Mouse (Mus musculus) myocyte (in vitro differentiated cells): ENCODE data around the gene Abca17.

Experiments
- CEBPB ChIP-seq: IDR thresholded peaks from 2 replicates; pipeline ENCODE4 v1.6.1; 2011; ENCODE audit warnings: mild to moderate bottlenecking, moderate library complexity; ENCODE audit not compliant: poor library complexity, insufficient read depth, severe bottlenecking
- E2F4 ChIP-seq: IDR thresholded peaks from one replicate; pipeline ENCODE4 v1.6.1; 2011; ENCODE audit warnings: mild to moderate bottlenecking, control low read depth, moderate library complexity; ENCODE audit not compliant: insufficient read depth
- MAX ChIP-seq: IDR thresholded peaks from one replicate; pipeline ENCODE4 v1.6.1; 2011; ENCODE audit warnings: low read depth, mild to moderate bottlenecking, control low read depth
- MYOD1 ChIP-seq, 3 experiments: IDR thresholded peaks; one replicate each; pipeline ENCODE4 v1.6.1; 2011; ENCODE audit warnings: control low read depth in 2 of 3, low read depth in 2 of 3, mild to moderate bottlenecking in 2 of 3, moderate library complexity in 1 of 3; ENCODE audit not compliant: insufficient read length in 2 of 3, control insufficient read depth in 1 of 3
- MYOG ChIP-seq, 3 experiments: IDR thresholded peaks; one replicate each; pipeline ENCODE4 v1.6.1; 2011; ENCODE audit warnings: control low read depth in 2 of 3, low read depth in 2 of 3, mild to moderate bottlenecking in 2 of 3; ENCODE audit not compliant: insufficient read length in 2 of 3, control insufficient read depth in 1 of 3, insufficient read depth in 1 of 3
- POLR2A ChIP-seq: IDR thresholded peaks from one replicate; pipeline ENCODE4 v1.6.1; 2011; ENCODE audit warnings: low read depth, mild to moderate bottlenecking, control low read depth, moderate library complexity; ENCODE audit not compliant: insufficient read length
- POLR2AphosphoS2 ChIP-seq: IDR thresholded peaks from one replicate; pipeline ENCODE4 v1.6.1; 2011; ENCODE audit warnings: low read depth, control low read depth; ENCODE audit not compliant: insufficient read length
- REST ChIP-seq: IDR thresholded peaks from one replicate; pipeline ENCODE4 v1.6.1; 2011; ENCODE audit warnings: mild to moderate bottlenecking, control low read depth, moderate library complexity; ENCODE audit not compliant: insufficient read depth, insufficient read length
- TCF12 ChIP-seq: IDR thresholded peaks from one replicate; pipeline ENCODE4 v1.6.1; 2011; ENCODE audit warnings: mild to moderate bottlenecking, control low read depth; ENCODE audit not compliant: poor library complexity, insufficient read depth, severe bottlenecking
- TCF3 ChIP-seq: IDR thresholded peaks from one replicate; pipeline ENCODE4 v1.6.1; 2011; ENCODE audit warnings: low read depth, control low read depth; ENCODE audit not compliant: insufficient read length
- USF1 ChIP-seq: IDR thresholded peaks from one replicate; pipeline ENCODE4 v1.6.1; 2011; ENCODE audit warnings: low read depth, mild to moderate bottlenecking, control low read depth, moderate library complexity

DNA sequence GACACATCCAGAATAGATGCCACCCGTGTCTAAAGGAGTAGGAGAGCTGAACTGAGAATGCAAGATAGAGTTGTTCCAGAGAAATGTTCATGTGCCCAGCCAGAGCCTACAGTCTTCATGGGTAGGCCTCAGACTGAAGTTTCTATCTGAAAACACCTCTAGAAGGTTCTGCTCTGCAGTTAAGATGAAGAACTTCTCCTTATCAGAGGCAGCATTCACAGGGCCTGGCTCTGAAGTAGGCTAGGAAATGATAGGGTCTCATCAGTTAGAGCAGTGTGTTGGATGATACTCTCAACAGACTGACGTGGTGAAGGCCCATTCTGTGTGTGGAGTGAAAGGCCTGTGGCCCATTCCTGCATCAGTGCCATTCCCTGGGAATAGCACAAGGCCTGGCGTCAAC is 3.1 kb upstream of the Abca17 start:
- TF ChIP-seq POLR2A: no peak
- TF ChIP-seq USF1: no peak
- TF ChIP-seq CEBPB: no peak
- no peak for TF ChIP-seq MYOD1 (IDR thresholded peaks at IDR 0.05; ENCODE audit: control insufficient read depth in 1 of 3, insufficient read length in 2 of 3, low read depth in 2 of 3)
- no peak for TF ChIP-seq TCF12
- no peak for TF ChIP-seq REST
- no peak for TF ChIP-seq MYOG (IDR thresholded peaks at IDR 0.05; ENCODE audit: control insufficient read depth in 1 of 3, insufficient read depth in 1 of 3, insufficient read length in 2 of 3, low read depth in 2 of 3)
- no peak for TF ChIP-seq E2F4
- TF ChIP-seq POLR2AphosphoS2: no peak
- no peak for TF ChIP-seq TCF3
- TF ChIP-seq MAX: no peak
